Mouse (Mus musculus) left cerebral cortex, postnatal 4 days (tissue): ENCODE results near the gene Rhox4f. TPM values are rescaled to one million over a fixed set of nuclear protein-coding genes. Genes with fewer than 3 reads are reported as not detected.
"Not testable (repeated sequence)": the region's sequence is repeated elsewhere in the genome, so short reads cannot be mapped to it uniquely, and the experiment has no call there.

Experiments used
- DNase-seq: peaks from one replicate; pipeline ENCODE4 v3.0.0-alpha.2; 2022
- intact Hi-C: fragments of 180-260 bp; cut with DNase I; formaldehyde crosslinking; loops from one replicate; pipeline ENCODE4 v1.15.1; 2025
- total RNA-seq, 2 experiments: library from RNA; stranded (reverse); gene quantifications; 2 replicates each; pipeline ENCODE4 v1.2.3; 2021

Gene Rhox4f
- not detected for total RNA-seq

DNA sequence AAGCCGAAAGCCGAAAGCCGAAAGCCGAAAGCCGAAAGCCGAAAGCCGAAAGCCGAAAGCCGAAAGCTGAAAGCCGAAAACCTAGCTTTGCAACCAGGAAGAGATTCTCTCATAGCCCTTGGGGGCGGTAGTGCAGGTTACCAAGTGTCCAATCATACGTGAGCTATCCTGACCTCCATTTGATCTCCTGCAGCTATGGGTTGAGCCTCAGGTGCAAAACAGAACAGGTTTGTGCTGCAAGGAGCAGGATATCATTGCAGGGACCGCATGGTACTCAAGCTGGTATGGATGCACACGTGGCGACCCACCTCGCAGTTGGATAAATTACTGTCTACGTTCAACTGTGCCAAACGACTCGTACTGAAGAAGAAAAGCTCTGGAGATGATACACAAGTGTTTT, at the start of gene Rhox4f:
Gene Rhox4f (minus strand): TSS at position 101 of the 400 bp plus-strand sequence.
- intact Hi-C loops, result not testable (repeated sequence)

DNA sequence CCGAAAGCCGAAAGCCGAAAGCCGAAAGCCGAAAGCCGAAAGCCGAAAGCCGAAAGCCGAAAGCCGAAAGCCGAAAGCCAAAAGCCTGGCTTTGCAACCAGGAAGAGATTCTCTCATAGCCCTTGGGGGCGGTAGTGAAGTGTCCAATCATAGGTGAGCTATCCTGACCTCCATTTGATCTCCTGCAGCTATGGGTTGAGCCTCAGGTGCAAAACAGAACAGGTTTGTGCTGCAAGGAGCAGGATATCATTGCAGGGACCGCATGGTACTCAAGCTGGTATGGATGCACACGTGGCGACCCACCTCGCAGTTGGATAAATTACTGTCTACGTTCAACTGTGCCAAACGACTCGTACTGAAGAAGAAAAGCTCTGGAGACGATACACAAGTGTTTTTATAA, 43.7 kb upstream of the Rhox4f start, which contains the start of gene Rhox4g:
Gene Rhox4g (minus strand): TSS at position 101 of the 400 bp plus-strand sequence.
- intact Hi-C loops, DNase-seq: not testable (repeated sequence)

More for the DNA sequence above, at the start of gene Rhox4f:
- DNase-seq, result not testable (repeated sequence)

DNA sequence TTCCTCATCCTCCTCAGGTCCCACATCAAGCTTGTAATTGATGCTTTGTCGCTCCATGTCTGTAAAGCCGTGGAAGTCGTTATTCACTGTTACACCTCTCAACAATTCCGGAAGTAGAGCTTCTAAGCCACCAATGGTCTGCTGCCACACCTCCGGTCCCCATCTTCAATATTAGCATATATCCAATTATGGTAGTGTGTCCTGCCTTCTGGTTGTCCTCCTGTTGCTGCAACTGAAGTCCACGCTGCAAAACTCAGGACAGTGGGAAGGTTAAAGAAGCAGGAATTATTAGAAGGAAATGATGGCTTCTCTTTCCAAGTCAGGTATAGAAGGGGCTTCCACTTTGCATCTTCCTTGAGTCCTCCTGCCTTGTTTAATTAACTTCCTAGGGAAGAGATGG, 35.9 kb upstream of the Rhox4f start, which contains the start of gene Rhox2g:
Gene Rhox2g (minus strand): TSS at position 101 of the 400 bp plus-strand sequence.
- DNase-seq, intact Hi-C loops: not testable (repeated sequence)

DNA sequence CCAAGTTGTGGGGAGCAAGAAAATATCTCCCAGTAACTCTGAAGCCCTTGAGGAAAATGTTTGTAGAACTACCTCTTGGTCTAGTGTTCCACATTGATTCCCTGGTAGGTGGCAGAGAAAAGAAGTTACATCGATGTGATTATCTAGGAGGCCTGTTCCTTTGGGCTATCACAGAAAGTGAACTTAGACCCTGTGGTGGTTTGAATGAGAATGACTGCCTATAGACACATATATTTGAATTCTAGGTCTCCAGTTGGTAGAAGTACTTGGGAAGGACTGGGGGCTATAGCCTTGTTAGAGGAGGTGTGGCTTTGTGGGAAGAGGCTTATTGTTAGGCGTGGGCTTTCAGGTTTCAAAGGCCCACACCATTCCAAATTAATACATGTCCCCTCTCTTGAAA, 21.0 kb upstream of the Rhox4f start, which contains the start of gene Rhox3g:
Gene Rhox3g (minus strand): TSS at position 101 of the 400 bp plus-strand sequence.
- DNase-seq, intact Hi-C loops: not testable (repeated sequence)

DNA sequence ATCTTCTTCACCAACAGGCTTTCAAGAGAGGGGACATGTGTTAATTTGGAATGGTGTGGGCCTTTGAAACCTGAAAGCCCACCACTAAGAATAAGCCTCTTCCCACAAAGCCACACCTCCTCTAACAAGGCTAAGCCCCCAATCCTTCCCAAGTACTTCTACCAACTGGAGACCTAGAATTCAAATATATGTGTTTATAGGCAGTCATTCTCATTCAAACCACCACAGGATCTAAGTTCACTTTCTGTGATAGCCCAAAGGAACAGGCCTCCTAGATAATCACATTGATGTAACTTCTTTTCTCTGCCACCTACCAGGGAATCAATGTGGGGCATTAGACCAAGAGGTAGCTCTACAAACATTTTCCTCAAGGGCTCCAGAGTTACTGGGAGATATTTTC, 26.8 kb downstream of the Rhox4f start, which contains the start of gene Rhox3f:
Gene Rhox3f (plus strand): TSS at position 301 of the 400 bp plus-strand sequence.
- DNase-seq, intact Hi-C loops: not testable (repeated sequence)

DNA sequence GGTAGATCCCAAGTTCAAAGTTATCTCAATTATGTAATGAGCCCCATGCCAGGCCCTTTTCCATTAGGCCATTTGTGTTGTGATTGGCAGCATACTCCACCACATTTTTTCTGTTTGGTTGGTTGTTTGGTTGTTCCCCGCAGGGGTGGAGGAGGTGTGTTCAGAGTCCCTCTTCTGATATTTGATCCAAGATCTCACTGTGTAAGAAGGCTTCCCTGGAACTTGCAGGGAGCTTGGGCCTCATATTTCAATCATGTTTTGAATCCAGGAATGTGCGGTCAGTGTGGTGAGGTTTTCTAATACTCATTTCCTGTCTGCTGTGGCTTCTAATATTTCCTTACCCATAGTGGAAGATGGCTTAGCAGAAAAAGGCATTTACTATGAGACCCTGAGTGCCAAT, 34.9 kb downstream of the Rhox4f start:
- DNase-seq, intact Hi-C loops: not testable (repeated sequence)

DNA sequence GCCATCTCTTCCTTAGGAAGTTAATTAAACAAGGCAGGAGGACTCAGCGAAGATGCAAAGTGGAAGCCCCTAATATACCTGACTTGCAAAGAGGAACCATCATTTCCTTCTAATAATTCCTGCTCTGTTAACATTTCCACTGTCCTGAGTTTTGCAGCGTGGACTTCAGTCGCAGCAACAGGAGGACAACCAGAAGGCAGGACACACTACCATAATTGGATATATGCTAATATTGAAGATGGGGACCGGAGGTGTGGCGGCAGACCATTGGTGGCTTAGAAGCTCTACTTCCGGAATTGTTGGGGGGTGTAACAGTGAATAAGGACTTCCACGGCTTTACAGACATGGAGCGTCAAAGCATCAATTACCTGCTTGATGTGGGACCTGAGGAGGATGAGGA, 36.4 kb downstream of the Rhox4f start, which contains the start of gene Rhox2f:
Gene Rhox2f (plus strand): TSS at position 301 of the 400 bp plus-strand sequence.
- DNase-seq, intact Hi-C loops: not testable (repeated sequence)

DNA sequence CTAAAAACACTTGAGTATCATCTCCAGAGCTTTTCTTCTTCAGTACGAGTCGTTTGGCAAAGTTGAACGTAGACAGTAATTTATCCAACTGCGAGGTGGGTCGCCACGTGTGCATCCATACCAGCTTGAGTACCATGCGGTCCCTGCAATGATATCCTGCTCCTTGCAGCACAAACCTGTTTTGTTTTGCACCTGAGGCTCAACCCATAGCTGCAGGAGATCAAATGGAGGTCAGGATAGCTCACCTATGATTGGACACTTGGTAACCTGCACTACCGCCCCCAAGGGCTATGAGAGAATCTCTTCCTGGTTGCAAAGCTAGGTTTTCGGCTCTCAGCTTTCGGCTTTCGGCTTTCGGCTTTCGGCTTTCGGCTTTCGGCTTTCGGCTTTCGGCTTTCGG, 50.4 kb downstream of the Rhox4f start, which contains the start of gene Rhox4e:
Gene Rhox4e (plus strand): TSS at position 301 of the 400 bp plus-strand sequence.
- intact Hi-C loops, result not testable (repeated sequence)

More for the DNA sequence above, 50.4 kb downstream of the Rhox4f start, which contains the start of gene Rhox4e:
- not testable (repeated sequence) for DNase-seq

Other genes with a start within 250 kb of the Rhox4f start
- gene Rhox3a2, start 227.7 kb downstream of the Rhox4f start, total RNA-seq, result not detected
- not detected for gene Rhox4a2, start 216.9 kb downstream of the Rhox4f start, total RNA-seq
- gene Rhox2b, start 195.6 kb downstream of the Rhox4f start, total RNA-seq, result not detected
- gene Rhox4b, start 175.2 kb downstream of the Rhox4f start, total RNA-seq, result not detected
- not detected for gene Rhox2c, start 154.0 kb downstream of the Rhox4f start, total RNA-seq
- not detected for gene Rhox3c, start 149.1 kb downstream of the Rhox4f start, total RNA-seq
- not detected for gene Rhox4c, start 127.4 kb downstream of the Rhox4f start, total RNA-seq
- not detected for gene Rhox2d, start 114.3 kb downstream of the Rhox4f start, total RNA-seq
- not detected for gene Rhox4d, start 93.3 kb downstream of the Rhox4f start, total RNA-seq
- gene Rhox2e, start 77.3 kb downstream of the Rhox4f start, total RNA-seq, result not detected
- not detected for gene Rhox3e, start 65.7 kb downstream of the Rhox4f start, total RNA-seq
- gene Rhox4e, start 50.3 kb downstream of the Rhox4f start, total RNA-seq, result not detected
- not detected for gene Rhox2f, start 36.3 kb downstream of the Rhox4f start, total RNA-seq
- not detected for gene Rhox3f, start 26.7 kb downstream of the Rhox4f start, total RNA-seq
- not detected for gene Rhox3g, start 20.9 kb upstream of the Rhox4f start, total RNA-seq
- gene Rhox2g, start 35.8 kb upstream of the Rhox4f start, total RNA-seq, result not detected
- gene Rhox4g, start 43.6 kb upstream of the Rhox4f start, total RNA-seq, result not detected
- not detected for gene Rhox3h, start 61.1 kb upstream of the Rhox4f start, total RNA-seq
- gene Rhox2h, start 65.6 kb upstream of the Rhox4f start, total RNA-seq, result not detected
- gene Rhox5, start 197.1 kb upstream of the Rhox4f start, total RNA-seq, result not detected
- not detected for gene Rhox6, start 219.2 kb upstream of the Rhox4f start, total RNA-seq
- gene Rhox7a, start 224.0 kb upstream of the Rhox4f start, total RNA-seq, result not detected